Mouse (Mus musculus): ENCODE results near the gene Taf1d.
"Not testable (repeated sequence)": the region's sequence is repeated elsewhere in the genome, so short reads cannot be mapped to it uniquely, and the experiment has no call there.

The Taf1d gene

DNA sequence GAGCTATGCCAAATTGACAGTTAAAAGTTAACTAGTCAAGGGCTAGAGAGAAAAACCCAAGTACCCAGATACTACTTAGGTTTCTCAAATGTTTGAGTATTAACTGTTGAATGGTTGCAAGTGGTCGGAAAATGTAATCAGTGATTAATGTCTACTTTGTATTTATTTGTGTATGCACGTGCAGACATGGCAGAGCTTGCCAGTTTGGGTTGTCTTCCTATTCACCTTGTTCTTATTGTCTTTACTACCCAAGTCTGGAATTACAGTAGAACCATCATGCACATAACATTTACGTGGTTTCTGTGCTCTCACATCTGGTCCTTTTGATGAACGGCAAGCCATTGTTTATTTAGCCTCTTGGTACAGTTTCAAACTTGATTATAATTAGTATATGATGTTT lies 3.4 kb downstream of the Taf1d start:
- DNase-seq: no peak

DNA sequence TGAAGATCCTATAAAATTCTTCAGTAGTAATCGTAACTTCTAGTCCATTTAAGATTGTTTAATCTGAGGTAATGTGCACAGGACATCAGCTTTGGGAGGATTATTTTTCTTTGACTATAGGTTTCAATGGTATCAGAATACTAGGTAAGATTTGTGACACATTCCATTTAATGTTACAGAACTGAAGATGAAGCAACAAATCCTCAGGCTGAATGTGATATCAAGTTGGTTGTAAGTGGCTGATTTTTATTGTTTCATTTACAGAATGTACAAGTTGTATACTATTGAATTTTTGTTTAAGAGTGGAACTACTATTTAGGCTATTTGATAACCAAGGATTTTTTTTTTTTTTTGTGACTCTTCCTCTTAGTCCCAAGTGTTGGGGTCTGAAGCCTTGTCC lies 4.2 kb downstream of the Taf1d start:
- DNase-seq: no peak

GRCm38 (mm10) chr9:15312054-15312735 lies 6.2 kb downstream of the Taf1d start:
- DNase-seq: no peak

DNA sequence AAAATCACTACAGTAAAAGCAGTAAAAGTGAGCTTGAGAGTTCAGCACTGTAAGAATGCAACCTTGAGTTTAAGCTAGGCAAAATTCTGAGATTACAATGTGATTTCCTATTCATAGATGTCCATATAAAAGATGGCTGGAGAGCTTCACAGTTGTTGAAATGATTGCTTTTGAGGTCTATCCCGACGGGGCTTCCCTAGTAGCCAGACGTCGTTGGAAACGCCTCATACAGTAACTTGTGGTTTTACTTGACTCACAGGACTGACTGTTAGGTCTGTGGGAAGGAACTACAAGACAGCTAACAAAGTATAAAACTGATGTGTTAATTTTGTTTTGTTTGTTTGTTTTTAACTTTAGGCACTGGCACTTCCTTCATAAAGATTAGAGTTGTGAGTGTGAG lies 7.6 kb downstream of the Taf1d start:
- DNase-seq: no peak

GRCm38 (mm10) chr9:15314619-15315018 lies 8.6 kb downstream of the Taf1d start:
- no peak for DNase-seq

DNA sequence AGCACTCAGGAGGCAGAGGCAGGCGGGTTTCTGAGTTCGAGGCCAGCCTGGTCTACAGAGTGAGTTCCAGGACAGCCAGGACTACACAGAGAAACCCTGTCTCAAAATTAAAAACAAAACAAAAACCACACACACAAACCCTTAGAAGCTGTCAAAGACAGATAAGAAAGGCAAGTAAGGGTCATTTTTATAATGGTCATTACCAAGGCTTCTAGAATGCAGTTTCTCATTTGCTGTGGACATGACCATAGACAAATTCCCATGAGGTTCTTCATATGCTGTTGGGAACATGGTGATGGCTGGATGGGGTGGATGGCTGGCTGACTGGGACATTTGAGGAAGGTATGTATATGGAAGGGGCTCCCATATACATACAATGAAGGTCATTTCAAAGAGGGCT lies 10.3 kb downstream of the Taf1d start:
- DNase-seq: not testable (repeated sequence)

- DNase-seq: no peak
Measured at GRCm38 (mm10) chr9:15317223-15318169, 11.5 kb downstream of the Taf1d start.

GRCm38 (mm10) chr9:15318170-15318742 lies 12.2 kb downstream of the Taf1d start:
- DNase-seq: no peak

DNA sequence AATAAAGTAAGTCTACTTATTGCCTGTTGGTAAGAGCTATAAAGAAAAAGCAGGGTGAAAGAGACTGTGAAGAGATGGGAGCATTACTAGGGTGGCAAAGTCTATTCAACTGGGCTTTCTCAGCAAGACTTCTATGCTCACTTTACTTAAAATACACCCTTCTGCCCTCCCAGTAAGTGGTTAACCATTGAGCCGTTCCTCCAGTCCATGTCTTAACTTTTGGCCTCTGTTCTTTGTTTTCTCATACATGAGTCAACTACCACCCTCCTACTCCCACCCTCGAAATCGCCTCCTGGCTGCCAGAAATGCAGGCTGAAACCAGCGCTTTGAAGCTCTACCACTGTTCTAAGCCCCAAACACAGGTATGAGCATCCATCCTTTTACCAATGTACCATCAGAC lies 31.8 kb downstream of the Taf1d start:
- no peak for DNase-seq

- DNase-seq: no peak
Measured at GRCm38 (mm10) chr9:15349925-15350324, 43.9 kb downstream of the Taf1d start.

DNA sequence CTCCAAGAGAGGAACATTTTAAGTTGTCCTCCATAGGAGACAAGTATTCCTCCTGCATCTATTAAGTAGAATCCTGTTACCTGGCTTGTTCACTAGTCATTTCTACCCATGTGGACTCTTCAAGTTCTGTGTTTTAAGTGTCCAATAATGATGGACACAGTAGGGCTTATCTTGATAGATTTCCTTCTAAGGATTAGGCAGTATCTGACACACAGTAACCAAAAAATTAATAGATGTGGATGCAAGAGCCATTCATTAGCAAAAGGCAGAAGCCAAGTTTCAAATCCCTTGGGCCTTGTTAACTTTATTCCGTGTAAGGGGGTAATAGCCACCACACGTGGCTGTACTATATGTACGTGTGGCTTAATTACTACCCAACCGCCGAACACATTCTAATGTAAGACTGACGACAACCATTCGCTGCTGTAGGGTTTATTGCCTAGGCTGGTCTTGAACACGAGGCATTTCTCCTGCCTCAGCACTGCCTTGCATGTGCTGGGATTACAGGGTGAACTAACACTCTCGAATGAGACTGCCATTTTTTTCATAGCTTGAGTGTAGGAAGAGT lies 51.0 kb downstream of the Taf1d start:
- no peak for DNase-seq

DNA sequence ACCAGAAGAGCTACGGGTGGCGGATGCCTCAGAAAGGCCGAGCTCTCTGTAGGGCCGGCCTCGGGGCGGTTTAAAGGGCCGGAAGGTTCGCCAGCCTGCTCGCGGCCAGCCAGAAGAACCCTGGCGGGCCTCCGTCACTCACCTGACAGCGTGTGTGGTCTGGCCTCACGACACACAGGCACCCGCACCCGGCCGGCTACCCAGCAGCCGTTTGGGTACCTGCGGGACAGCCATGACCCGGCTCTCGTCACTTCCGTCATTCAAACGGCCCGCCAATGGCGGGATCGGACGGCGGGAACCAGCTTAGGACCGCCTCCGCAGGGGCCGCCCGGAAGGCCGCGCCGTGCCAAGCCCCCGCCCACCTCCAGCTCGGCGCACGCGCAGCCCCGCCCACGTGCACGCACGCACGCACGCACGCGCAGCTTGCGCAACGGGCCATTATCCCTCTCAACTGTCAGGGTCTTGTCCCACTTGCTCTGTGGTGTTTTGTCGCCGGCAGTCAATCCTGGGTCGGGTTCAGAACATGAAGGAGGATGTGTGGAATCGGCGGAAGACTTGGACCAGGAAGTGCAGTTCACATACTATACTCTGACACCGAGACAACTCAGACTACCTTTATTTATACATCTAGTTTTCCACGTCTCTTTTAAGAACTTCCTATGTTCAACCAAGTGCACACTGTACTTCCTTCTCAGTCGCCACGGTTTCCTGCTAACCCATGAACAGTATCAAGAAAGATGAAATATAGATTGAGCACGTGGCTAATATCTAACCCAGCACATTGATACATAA lies 51.7 kb downstream of the Taf1d start, which contains the start of gene Cep295:
Gene Cep295, minus strand, starts transcription at position 305 of the 792 bp plus-strand sequence.
- peak; percentile 97 for DNase-seq

DNA sequence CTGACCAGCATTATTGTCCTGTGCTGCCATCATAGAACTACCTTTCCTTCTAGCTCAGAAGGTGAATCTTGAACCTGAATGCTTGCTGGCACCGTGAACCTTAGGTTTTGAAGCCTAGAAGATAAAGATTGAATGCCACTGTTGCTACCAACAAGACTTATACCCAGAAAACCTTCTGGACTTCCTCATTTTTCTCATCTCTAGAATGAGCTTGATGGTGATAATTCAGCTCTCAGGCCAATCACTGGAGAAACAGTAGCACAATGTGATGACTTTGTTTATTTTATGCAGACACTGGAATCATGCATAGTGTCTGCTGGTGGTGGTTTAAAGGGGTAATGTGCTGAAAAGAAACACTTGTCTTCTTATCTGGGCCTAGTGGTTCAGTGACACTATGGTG lies 58.8 kb downstream of the Taf1d start:
- DNase-seq: no peak

DNA sequence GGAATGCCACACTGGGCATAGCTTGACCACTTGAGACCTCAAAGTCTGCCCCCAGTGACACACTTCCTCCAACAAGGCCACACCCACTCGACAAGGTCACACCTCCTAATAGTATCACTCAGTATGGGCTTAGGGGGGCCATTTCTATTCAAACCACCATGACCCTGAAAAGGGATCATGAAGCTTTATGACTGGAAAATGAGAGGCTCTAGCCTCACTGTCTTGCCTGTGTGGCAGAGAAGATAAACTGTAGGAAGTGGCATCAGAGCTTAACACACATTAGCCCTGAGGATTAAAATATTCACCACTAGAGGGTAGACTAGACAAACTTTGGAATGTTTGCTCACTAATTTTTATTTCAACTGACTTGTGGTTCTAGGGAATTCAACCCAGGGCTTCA lies 59.8 kb downstream of the Taf1d start:
- no peak for DNase-seq

DNA sequence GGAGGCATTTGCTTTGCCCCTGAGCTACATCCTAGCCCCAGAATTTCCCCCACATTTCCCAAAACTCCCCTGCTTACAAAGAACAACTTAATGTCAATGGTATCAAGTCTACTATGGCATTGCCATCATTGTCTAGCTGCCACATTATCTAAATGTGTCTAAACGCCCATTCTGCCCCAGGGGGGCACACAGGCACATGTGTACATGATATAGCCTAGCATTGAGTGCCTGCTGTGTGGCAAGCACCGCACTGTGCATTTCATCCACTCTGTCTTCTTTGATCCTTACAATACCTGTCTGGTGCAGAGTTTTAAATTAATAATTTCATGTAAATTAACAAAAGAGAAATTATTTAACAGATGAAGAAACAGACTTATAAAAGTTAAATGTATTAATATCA lies 60.2 kb downstream of the Taf1d start:
- no peak for DNase-seq
